Comparison of ENCODE assay signal across 8 mouse cellular contexts in genomic region chr2:121415103-121415502, GRCm38 (mm10). TPM values are rescaled to one million over a fixed set of nuclear protein-coding genes. Genes with fewer than 3 reads are reported as not detected.
A peak's percentile ranks its signal among the peaks of the same experiment; 100 is the strongest.
DNase-seq lines count a peak whose midpoint lies in the region; ATAC-seq lines count a peak whose summit lies in the region.

No protein-coding gene starts in this region.

- H3K4me2 ChIP-seq in lung, embryonic 15.5 days = peak overlapping the region; percentile 56
- H3K4me2 ChIP-seq in forebrain, embryonic 11.5 days (ENCODE audit: low read depth, low read length, severe bottlenecking) = peak overlapping the region; percentile 66
- peak overlapping the region; percentile 70 for H3K4me2 ChIP-seq in limb, embryonic 13.5 days (replicated peaks)
- peak overlapping the region; percentile 72 for H3K4me2 ChIP-seq in stomach, embryonic 14.5 days (replicated peaks; ENCODE audit: low read depth, low read length)

- DNase-seq in lung, adult 18-20 months = no peak
- no peak for DNase-seq in forebrain, embryonic 11.5 days (ENCODE audit: low spot score)
- no peak for DNase-seq in frontal cortex, postnatal 14 days (ENCODE audit: low spot score in 2 of 2)
- no peak for DNase-seq in spleen, postnatal 14 days (ENCODE audit: low spot score in 2 of 2)

- peaks cover 26% of the 10 kb centered on the region for H3K4me1 ChIP-seq in lung, embryonic 15.5 days
- H3K4me1 ChIP-seq in forebrain, embryonic 11.5 days (replicated peaks; ENCODE audit: control insufficient read depth, insufficient read depth, low read length) = 0 out of 2 replicates have a peak, but pooled peaks cover 2% of the 10 kb centered on the region
- peaks cover 30% of the 10 kb centered on the region for H3K4me1 ChIP-seq in limb, embryonic 13.5 days
- peaks cover 21% of the 10 kb centered on the region for H3K4me1 ChIP-seq in stomach, embryonic 14.5 days (ENCODE audit: control insufficient read depth, insufficient read depth, low read length)

- no peak for ATAC-seq in lung, embryonic 15.5 days (ENCODE audit: borderline replicate concordance, extremely low read depth, low FRiP score, low TSS enrichment)
- ATAC-seq in forebrain, embryonic 11.5 days (replicated peaks; ENCODE audit: low FRiP score) = no peak
- ATAC-seq in limb, embryonic 13.5 days (ENCODE audit: low FRiP score, low read depth) = no peak
- no peak for ATAC-seq in stomach, embryonic 14.5 days (ENCODE audit: insufficient number of reproducible peaks, insufficient read depth, low FRiP score, low read depth)
- ATAC-seq in granulocyte monocyte progenitor cell, adult 5-6 weeks (replicated peaks; ENCODE audit: poor library complexity, severe bottlenecking) = no peak

- H3K9me3 ChIP-seq in lung, embryonic 15.5 days = no peaks in the 10 kb centered on the region
- no peaks in the 10 kb centered on the region for H3K9me3 ChIP-seq in forebrain, embryonic 11.5 days (ENCODE audit: control insufficient read depth, low read length)
- H3K9me3 ChIP-seq in limb, embryonic 13.5 days = no peaks in the 10 kb centered on the region
- no peaks in the 10 kb centered on the region for H3K9me3 ChIP-seq in stomach, embryonic 14.5 days (ENCODE audit: control insufficient read depth, low read depth, low read length)

- H3K9ac ChIP-seq in lung, embryonic 15.5 days = peak overlapping the region; percentile 100
- peak overlapping the region; percentile 47 for H3K9ac ChIP-seq in forebrain, embryonic 11.5 days (ENCODE audit: low read length)
- peak overlapping the region; percentile 99 for H3K9ac ChIP-seq in limb, embryonic 13.5 days
- peak overlapping the region; percentile 99 for H3K9ac ChIP-seq in stomach, embryonic 14.5 days (replicated peaks; ENCODE audit: low read depth, low read length)

- no peak overlapping the region for H3K27ac ChIP-seq in lung, embryonic 15.5 days
- H3K27ac ChIP-seq in forebrain, embryonic 11.5 days (ENCODE audit: low read depth, low read length) = no peak overlapping the region
- no peak overlapping the region for H3K27ac ChIP-seq in limb, embryonic 13.5 days
- H3K27ac ChIP-seq in stomach, embryonic 14.5 days (ENCODE audit: low read length) = no peak overlapping the region

- H3K36me3 ChIP-seq in lung, embryonic 15.5 days = peaks cover 28% of the 10 kb centered on the region
- peaks cover 3% of the 10 kb centered on the region; the same call in 1 of the 2 replicates for H3K36me3 ChIP-seq in forebrain, embryonic 11.5 days (ENCODE audit: control insufficient read depth, insufficient read depth, low read length)
- H3K36me3 ChIP-seq in limb, embryonic 13.5 days = peaks cover 39% of the 10 kb centered on the region
- H3K36me3 ChIP-seq in stomach, embryonic 14.5 days (ENCODE audit: control insufficient read depth, insufficient read depth, low read length) = peaks cover 24% of the 10 kb centered on the region

- 25% methylated on average over 3 of the region's 3 CpGs for WGBS in lung, embryonic 15.5 days
- WGBS in forebrain, embryonic 11.5 days = 74% methylated on average over 3 of the region's 3 CpGs
- WGBS in limb, embryonic 13.5 days = 70% methylated on average over 3 of the region's 3 CpGs
- 27% methylated on average over 3 of the region's 3 CpGs for WGBS in stomach, embryonic 14.5 days

- H3K27me3 ChIP-seq in lung, embryonic 15.5 days = no peaks in the 10 kb centered on the region
- no peaks in the 10 kb centered on the region for H3K27me3 ChIP-seq in forebrain, embryonic 11.5 days (ENCODE audit: control insufficient read depth, insufficient read depth, low read length)
- H3K27me3 ChIP-seq in limb, embryonic 13.5 days = no peaks in the 10 kb centered on the region
- no peaks in the 10 kb centered on the region for H3K27me3 ChIP-seq in stomach, embryonic 14.5 days (ENCODE audit: control insufficient read depth, insufficient read depth, low read length)

- peak overlapping the region; percentile 89 for H3K4me3 ChIP-seq in lung, embryonic 15.5 days
- H3K4me3 ChIP-seq in forebrain, embryonic 11.5 days (ENCODE audit: low read depth, low read length) = peak overlapping the region; percentile 93
- peak overlapping the region; percentile 98 for H3K4me3 ChIP-seq in limb, embryonic 13.5 days
- peak overlapping the region; percentile 95 for H3K4me3 ChIP-seq in stomach, embryonic 14.5 days (ENCODE audit: low read depth, low read length)

RNA-seq across cellular contexts. Expression of gene Catsper2, which starts 1.5 kb away (rescaled TPM):
- 1.3 and 2.3 TPM in 2 replicates for polyA plus RNA-seq in lung, embryonic 15.5 days (2015; fragmentation: Nextera tagmentation; extraction: Ambion mirVana)
- polyA plus RNA-seq in forebrain, embryonic 11.5 days (2014; fragmentation: Nextera tagmentation; extraction: Ambion mirVana) = 2.2 and 2.4 TPM in 2 replicates
- polyA plus RNA-seq in limb, embryonic 13.5 days (2015; fragmentation: Nextera tagmentation; extraction: Ambion mirVana) = 3.0 TPM in 2 replicates
- polyA plus RNA-seq in stomach, embryonic 14.5 days (2014; fragmentation: Nextera tagmentation; extraction: Ambion mirVana) = 2.2 and 3.0 TPM in 2 replicates
- 1.3 TPM in 2 replicates for total RNA-seq in granulocyte monocyte progenitor cell, adult 5-6 weeks (2014; fragmentation: Nextera tagmentation)
- total RNA-seq in granulocyte monocyte progenitor cell, adult 5-6 weeks (2017) = 1.8 and 1.9 TPM in 2 replicates

RNA-seq across cellular contexts. Expression of gene Pdia3, which starts 1.5 kb away (rescaled TPM):
- 874 and 889 TPM in 2 replicates for polyA plus RNA-seq in lung, embryonic 15.5 days (2015; fragmentation: Nextera tagmentation; extraction: Ambion mirVana)
- 407 and 435 TPM in 2 replicates for polyA plus RNA-seq in forebrain, embryonic 11.5 days (2014; fragmentation: Nextera tagmentation; extraction: Ambion mirVana)
- 760 and 810 TPM in 2 replicates for polyA plus RNA-seq in limb, embryonic 13.5 days (2015; fragmentation: Nextera tagmentation; extraction: Ambion mirVana)
- 484 and 546 TPM in 2 replicates for polyA plus RNA-seq in stomach, embryonic 14.5 days (2014; fragmentation: Nextera tagmentation; extraction: Ambion mirVana)
- 315 and 355 TPM in 2 replicates for total RNA-seq in granulocyte monocyte progenitor cell, adult 5-6 weeks (2014; fragmentation: Nextera tagmentation)
- total RNA-seq in granulocyte monocyte progenitor cell, adult 5-6 weeks (2017) = 423 and 509 TPM in 2 replicates

RNA-seq across cellular contexts. Expression of gene Strc, which starts 28.1 kb away (rescaled TPM):
- not detected in 2 replicates for polyA plus RNA-seq in lung, embryonic 15.5 days (2015; fragmentation: Nextera tagmentation; extraction: Ambion mirVana)
- not detected in 2 replicates for polyA plus RNA-seq in forebrain, embryonic 11.5 days (2014; fragmentation: Nextera tagmentation; extraction: Ambion mirVana)
- polyA plus RNA-seq in limb, embryonic 13.5 days (2015; fragmentation: Nextera tagmentation; extraction: Ambion mirVana) = not detected in 2 replicates
- polyA plus RNA-seq in stomach, embryonic 14.5 days (2014; fragmentation: Nextera tagmentation; extraction: Ambion mirVana) = not detected in 2 replicates
- total RNA-seq in granulocyte monocyte progenitor cell, adult 5-6 weeks (2014; fragmentation: Nextera tagmentation) = not detected in 2 replicates
- total RNA-seq in granulocyte monocyte progenitor cell, adult 5-6 weeks (2017) = not detected in 2 replicates

RNA-seq across cellular contexts. Expression of gene Ell3, which starts 29.0 kb away (rescaled TPM):
- polyA plus RNA-seq in lung, embryonic 15.5 days (2015; fragmentation: Nextera tagmentation; extraction: Ambion mirVana) = 10.0 and 10.1 TPM in 2 replicates
- 2.7 and 3.2 TPM in 2 replicates for polyA plus RNA-seq in forebrain, embryonic 11.5 days (2014; fragmentation: Nextera tagmentation; extraction: Ambion mirVana)
- 9.8 TPM in 2 replicates for polyA plus RNA-seq in limb, embryonic 13.5 days (2015; fragmentation: Nextera tagmentation; extraction: Ambion mirVana)
- 13.7 and 14.1 TPM in 2 replicates for polyA plus RNA-seq in stomach, embryonic 14.5 days (2014; fragmentation: Nextera tagmentation; extraction: Ambion mirVana)
- total RNA-seq in granulocyte monocyte progenitor cell, adult 5-6 weeks (2014; fragmentation: Nextera tagmentation) = not detected in 2 replicates
- not detected in 2 replicates for total RNA-seq in granulocyte monocyte progenitor cell, adult 5-6 weeks (2017)

RNA-seq across cellular contexts. Expression of gene Serf2, which starts 33.9 kb away (rescaled TPM):
- 430 and 452 TPM in 2 replicates for polyA plus RNA-seq in lung, embryonic 15.5 days (2015; fragmentation: Nextera tagmentation; extraction: Ambion mirVana)
- 431 and 446 TPM in 2 replicates for polyA plus RNA-seq in forebrain, embryonic 11.5 days (2014; fragmentation: Nextera tagmentation; extraction: Ambion mirVana)
- polyA plus RNA-seq in limb, embryonic 13.5 days (2015; fragmentation: Nextera tagmentation; extraction: Ambion mirVana) = 513 and 546 TPM in 2 replicates
- polyA plus RNA-seq in stomach, embryonic 14.5 days (2014; fragmentation: Nextera tagmentation; extraction: Ambion mirVana) = 552 and 574 TPM in 2 replicates
- total RNA-seq in granulocyte monocyte progenitor cell, adult 5-6 weeks (2014; fragmentation: Nextera tagmentation) = 530 and 577 TPM in 2 replicates
- total RNA-seq in granulocyte monocyte progenitor cell, adult 5-6 weeks (2017) = 211 and 218 TPM in 2 replicates

Comparison
In these comparisons a context has a peak if more than half of its experiments do, and no peak if none do; other contexts are left out.
1. H3K9ac ChIP-seq: peak in every context shown above with its lines; median percentile 100 in lung, embryonic 15.5 days; 99 in limb, embryonic 13.5 days; 99 in stomach, embryonic 14.5 days; 47 in forebrain, embryonic 11.5 days.